Mouse (Mus musculus): ENCODE measurements around the gene Megf9.
A peak's percentile ranks its signal among the peaks of the same experiment; 100 is the strongest.

Gene Megf9

GRCm38 (mm10) chr4:70521506-70522292 is 13.1 kb downstream of the Megf9 start:
- DNase-seq: no peak

DNA sequence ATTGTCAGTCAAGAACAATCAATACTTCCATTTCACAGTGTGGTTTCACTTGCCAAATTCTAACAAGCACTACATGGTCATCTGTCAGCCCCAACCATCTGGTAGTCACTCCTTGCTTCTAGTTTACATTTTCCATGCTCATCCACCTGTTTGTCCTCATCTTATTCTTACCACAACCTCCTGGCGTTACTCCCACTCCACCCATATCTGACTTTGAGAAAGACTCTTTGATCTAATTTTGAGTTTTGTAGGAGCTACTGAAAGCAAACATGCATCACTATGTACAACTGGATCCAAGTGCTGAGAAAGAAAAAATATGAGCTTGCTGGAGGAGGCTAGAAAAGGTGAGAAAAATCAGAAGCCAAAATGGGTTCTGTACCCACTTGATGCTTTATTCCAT is 17.1 kb downstream of the Megf9 start:
- DNase-seq: no peak

GRCm38 (mm10) chr4:70516289-70516688 is 18.5 kb downstream of the Megf9 start:
- DNase-seq: no peak

- DNase-seq: no peak
Observed at GRCm38 (mm10) chr4:70515514-70515913, 19.3 kb downstream of the Megf9 start.

DNA sequence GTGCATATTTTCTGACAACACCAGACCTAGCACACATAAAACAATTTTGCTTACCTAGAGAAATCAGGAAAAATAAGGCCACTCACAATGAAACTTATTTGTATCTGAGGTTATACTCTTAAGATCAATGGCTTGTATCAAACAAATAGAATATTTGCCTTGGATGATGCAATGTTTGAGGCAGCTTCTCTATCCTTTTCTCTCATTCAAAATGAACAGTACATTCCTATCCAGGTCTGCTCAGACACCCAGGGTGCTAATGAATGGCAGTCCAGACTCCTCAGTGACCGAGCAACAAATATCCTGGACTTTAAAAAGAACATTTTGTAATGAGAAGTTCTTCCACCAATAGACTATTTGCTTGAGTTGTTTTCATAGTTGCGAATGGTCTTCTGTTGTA is 24.8 kb downstream of the Megf9 start:
- no peak for DNase-seq

DNA sequence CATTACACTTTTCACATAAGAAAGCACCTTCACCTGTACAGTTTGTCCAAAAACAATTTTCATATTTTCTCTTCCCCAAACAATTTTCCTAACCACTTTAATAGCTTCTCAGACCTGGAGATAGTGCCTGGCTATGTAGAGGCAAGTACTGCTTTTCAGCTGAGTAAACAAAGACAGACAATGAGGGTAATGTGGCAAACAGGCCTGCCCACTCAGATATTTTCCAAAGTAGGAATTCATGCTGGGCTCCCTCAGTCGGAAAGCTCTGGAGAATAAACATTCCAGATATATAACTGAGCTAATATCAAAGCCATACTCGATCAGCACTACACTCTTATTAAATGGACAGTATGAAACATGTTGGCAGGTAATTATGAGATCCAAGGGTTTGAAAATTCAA is 25.2 kb downstream of the Megf9 start:
- no peak for DNase-seq

DNA sequence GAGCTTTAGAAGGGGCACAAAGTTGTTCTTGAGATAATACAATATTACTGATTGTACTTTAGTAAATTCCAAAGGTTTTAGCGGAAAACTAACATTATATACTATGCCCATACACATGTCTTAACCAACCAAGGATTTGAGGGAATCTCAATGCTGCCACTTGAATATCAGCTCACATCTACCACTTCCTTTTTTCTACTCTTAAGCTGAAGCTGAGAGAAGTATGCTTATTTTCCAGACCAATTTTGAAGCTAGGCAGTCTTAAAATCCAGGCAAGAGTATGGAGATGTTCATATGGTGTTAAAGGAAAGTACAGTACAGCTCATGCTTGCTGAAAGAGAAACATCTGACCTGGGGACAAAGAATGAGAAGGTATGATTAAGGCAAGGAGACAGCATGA is 26.6 kb downstream of the Megf9 start:
- no peak for DNase-seq

- no peak for DNase-seq
Observed at GRCm38 (mm10) chr4:70505951-70506350, 28.8 kb downstream of the Megf9 start.

GRCm38 (mm10) chr4:70503827-70504226 is 31.0 kb downstream of the Megf9 start:
- no peak for DNase-seq

GRCm38 (mm10) chr4:70499285-70499684 is 35.5 kb downstream of the Megf9 start:
- DNase-seq: peak; percentile 33

DNA sequence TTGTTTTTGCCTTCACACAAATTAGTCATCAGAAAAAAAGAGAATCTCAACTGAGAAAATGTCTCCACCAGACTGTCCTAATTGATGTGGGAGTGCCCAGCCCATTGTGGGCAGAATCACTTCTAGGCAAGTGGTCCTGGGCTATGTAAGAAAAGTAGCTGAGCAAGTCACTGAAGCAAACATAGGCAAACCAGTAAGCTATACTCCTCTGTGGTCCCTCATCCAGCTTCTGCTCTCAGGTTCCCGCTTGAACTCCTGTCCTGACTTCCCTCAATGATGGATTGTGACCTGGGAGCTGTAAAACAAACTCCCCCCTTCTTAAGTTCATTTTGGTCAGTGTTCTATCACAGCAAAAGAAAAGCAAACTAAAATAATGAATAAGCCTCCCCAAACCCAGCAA is 37.8 kb downstream of the Megf9 start:
- no peak for DNase-seq

GRCm38 (mm10) chr4:70489792-70490191 is 45.0 kb downstream of the Megf9 start:
- no peak for DNase-seq

GRCm38 (mm10) chr4:70488415-70488814 is 46.4 kb downstream of the Megf9 start:
- DNase-seq: no peak

- DNase-seq: no peak
Observed at GRCm38 (mm10) chr4:70484134-70484533, 50.7 kb downstream of the Megf9 start.

DNA sequence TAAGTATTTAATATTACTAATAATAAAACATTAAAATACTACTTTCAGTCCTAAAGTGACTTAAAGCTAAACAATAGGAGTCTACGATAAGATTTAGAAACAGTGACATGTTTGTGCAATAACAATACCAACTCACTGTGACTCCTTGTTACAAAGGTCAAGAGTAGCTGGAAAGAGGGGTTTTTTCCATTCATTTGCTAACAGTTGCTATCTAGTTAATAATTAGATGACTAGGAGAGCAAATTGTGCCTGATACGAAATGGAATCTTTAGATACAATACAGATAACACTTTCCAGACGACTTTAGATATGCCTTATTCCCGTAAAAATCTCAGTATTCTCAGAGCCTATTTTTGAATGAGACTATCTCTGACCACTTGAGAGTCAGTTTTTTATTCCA is 52.9 kb downstream of the Megf9 start:
- no peak for DNase-seq

DNA sequence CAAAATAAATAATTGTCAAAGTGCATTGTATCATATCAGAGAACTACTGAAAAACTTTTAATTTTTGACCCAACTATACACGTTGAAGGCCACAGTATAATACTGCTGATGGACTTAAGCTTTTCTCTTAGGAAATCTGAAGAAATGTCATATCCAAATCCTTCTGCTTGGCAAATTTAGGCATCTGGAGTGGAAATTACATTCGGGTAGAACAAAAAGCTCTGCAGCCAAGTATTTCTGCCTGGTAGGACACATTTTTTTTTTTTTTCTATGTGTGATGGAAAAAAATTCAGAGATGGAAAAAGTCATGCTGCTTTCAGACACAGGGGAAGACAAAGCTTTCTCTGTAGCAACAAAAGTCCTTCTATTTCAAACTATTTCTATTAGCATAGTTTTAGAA is 63.4 kb downstream of the Megf9 start:
- DNase-seq: no peak

DNA sequence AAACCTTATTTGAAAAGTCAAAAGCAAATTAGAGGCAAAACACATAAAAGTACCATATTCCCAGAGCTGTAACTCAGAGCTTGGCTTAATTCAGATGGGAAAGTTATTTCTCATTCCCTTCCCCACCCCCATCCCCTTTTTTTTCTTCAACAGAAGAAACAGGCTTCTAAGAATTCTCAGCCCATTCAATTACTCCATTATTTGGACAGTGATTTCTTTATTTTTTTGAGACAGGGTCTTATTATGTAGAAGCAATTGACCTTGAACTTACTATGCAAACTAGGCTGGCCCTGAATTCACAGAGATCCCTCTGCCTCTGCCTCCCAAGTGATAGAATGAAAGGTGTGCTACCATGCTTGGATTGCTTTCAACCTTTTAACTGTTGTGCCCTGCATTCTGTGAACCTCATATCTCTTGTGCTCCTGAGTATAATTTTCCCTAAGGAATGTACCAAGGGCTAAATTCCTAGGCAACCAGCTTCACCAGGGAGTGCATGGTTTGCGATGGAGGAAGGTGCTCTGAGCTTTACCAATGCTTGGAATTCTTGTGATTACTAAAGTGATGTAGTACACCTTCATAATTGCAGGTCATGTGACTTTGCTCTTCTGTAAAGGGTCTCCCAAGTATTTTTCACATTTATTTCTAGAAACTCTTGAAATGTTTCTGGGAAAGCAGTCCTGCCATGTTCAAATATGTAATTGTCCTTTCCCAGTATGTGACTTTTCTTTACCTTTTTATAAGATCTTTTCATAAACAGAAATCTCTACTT is 68.7 kb downstream of the Megf9 start:
- DNase-seq: no peak

GRCm38 (mm10) chr4:70463302-70463701 is 71.5 kb downstream of the Megf9 start:
- no peak for DNase-seq

DNA sequence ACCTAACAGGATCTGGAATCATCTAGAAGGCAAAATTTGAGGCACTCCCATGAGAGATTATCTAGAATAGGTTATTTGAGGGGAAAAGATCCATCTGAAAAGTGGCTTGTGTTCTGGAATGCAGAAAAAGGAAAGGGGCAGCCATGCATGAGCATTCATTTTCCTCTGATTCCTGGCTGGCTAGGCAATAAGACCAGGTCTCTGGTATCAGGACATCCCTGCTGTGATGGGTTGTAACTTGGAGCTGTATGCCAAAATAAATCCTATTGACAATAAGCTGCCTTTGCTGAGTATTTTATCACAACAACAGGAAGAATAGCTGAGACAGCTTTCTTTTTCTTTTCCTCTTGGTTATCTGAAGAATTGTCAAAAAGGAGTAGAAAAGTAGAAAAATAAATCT is 73.4 kb downstream of the Megf9 start:
- peak; percentile 32 for DNase-seq

DNA sequence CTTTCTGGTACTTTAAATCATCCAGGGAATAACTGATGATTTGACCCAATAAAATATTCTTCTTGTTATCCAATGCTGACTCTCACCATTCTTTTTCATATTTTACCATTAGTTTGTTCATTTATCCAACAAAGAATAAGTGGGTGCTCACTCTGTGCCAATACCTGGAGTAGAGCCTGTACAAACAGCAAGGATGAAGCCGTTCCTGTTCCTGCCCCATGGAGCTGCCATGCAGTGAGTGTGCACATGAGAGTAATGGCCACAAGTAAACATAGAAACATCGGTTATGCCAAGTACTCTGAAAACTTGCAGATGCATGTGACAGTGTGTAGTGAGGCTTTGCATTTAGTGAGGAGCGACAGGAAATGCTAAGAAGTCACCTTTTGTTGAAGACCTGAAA is 82.6 kb downstream of the Megf9 start:
- DNase-seq: no peak

DNA sequence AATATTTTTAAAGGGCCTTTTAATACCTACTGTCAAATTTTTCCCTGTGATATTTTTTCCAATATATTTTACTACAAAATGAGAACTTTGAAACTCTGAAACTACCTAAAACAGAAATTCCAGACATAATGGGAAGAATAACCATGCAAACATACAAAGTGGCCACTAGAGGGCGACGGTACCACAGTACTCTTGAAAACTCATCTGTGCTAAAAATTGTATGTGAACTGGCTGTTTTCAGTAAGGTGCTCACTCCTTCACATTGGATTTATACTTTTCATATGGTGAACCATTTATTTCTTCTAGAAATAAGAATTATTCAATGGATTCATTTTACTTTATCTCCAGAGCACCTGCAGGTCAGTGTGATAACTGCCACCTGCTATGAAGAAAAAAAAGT is 83.0 kb downstream of the Megf9 start:
- DNase-seq: peak; percentile 28

DNA sequence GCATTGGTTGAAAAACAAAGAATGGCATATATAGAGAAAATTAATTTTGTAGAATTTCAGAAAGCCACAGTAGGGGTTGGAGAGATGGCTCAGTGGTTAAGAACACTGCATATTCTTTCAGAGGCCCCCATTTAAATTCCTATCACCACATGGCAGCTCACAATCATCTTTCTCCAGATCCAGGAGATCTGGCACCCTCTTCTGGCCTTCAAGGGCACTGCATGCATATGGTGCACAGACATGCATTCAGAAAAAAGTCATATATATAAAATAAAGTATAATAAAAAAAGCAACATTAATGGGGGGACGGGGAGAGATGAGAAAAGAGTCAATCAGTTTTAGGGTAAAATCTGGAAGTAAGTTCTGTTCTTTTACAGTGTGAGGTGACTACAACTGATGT is 85.1 kb downstream of the Megf9 start:
- DNase-seq: no peak

DNA sequence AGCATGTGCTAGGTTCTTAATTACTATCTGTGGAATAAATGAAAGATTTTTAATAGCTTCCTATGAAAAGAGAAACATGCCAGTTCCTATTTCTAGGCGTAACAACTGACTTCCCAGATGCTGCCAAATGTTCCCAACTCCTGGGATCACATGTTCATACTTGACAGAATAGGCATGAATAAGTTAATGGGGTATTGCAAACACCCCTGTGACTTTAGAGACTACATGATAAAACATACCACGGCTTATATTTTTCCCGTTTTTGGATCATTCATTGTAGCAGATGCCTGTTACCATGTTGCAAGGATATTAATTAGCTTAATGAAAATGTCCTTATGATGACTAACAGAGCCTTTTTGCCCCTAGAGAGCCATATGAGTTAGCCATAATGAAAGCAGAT is 88.0 kb downstream of the Megf9 start:
- DNase-seq: no peak

DNA sequence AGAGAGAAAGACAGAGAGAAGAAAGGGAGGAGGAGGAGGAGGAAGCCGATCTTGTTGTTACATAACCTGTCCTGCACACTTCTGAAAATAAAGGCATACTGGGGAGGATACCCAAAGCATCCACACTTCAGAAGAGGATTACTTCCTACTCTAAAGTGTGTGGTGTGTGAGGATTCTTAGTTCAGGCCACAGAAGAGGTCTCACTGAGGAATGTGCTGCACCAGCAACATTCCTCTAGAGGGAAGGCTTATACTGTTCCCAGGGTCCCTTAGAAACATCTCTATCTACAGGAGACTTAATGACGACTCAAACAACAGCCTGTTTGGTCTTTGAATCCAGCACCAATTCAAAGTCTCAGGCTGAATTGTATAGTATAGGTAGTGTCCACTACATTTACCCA is 114.6 kb downstream of the Megf9 start:
- DNase-seq: no peak

- DNase-seq: peak; percentile 55
Observed at GRCm38 (mm10) chr4:70412126-70412525, 122.7 kb downstream of the Megf9 start.

Measured in cerebellum, adult 9-11 months (tissue).